Mouse (Mus musculus) lung, embryonic 15.5 days (tissue): ENCODE measurements around the gene Nabp2. TPM values are rescaled to one million over a fixed set of nuclear protein-coding genes. Genes with fewer than 3 reads are reported as not detected.

ENCODE experiments used
- ATAC-seq: fragments of 200-750 bp; cut with Nextera tagmentation; 2 replicates; pipeline ENCODE4 v1.8.0; 2017; ENCODE audit warnings: moderate number of reproducible peaks, borderline replicate concordance; ENCODE audit not compliant: low FRiP score, low TSS enrichment; ENCODE audit errors: extremely low read depth
- H3K27ac ChIP-seq: fragments of 300-500 bp; sonication (generic); 2 replicates; pipeline ENCODE4 v1.5.1; 2015; ENCODE audit warnings: moderate library complexity, mild to moderate bottlenecking, inconsistent platforms
- H3K27me3 ChIP-seq: fragments of 300-500 bp; sonication (generic); 2 replicates; pipeline ENCODE4 v1.6.1; 2015; ENCODE audit warnings: inconsistent platforms
- H3K36me3 ChIP-seq: fragments of 300-500 bp; sonication (generic); 2 replicates; pipeline ENCODE4 v1.6.1; 2015; ENCODE audit warnings: inconsistent platforms
- H3K4me1 ChIP-seq: fragments of 300-500 bp; sonication (generic); 2 replicates; pipeline ENCODE4 v1.6.1; 2015; ENCODE audit warnings: inconsistent platforms
- H3K4me2 ChIP-seq: fragments of 300-500 bp; sonication (generic); 2 replicates; pipeline ENCODE4 v1.6.1; 2015; ENCODE audit warnings: inconsistent platforms, mild to moderate bottlenecking, moderate library complexity
- H3K4me3 ChIP-seq: fragments of 300-500 bp; sonication (generic); 2 replicates; pipeline ENCODE4 v1.5.1; 2015; ENCODE audit warnings: mild to moderate bottlenecking, inconsistent platforms
- H3K9ac ChIP-seq: fragments of 300-500 bp; sonication (generic); 2 replicates; pipeline ENCODE4 v1.6.1; 2015; ENCODE audit warnings: inconsistent platforms
- H3K9me3 ChIP-seq: fragments of 300-500 bp; sonication (generic); 2 replicates; pipeline ENCODE4 v1.6.1; 2016; ENCODE audit warnings: inconsistent platforms
- WGBS: fragments of 180-500 bp; shearing (Covaris S2); methylation state at CpG from one replicate; pipeline ENCODE4 v1.1.7; 2015; 5-methylcytosine and 5-hydroxymethylcytosine counted together
- polyA plus RNA-seq: library from polyadenylated mRNA; unstranded; fragments of >200 nt; fragmentation: Nextera tagmentation; extraction: Ambion mirVana; gene quantifications from 2 replicates; pipeline ENCODE4 v1.2.1, GENCODE M21; 2015

The Nabp2 gene
- polyA plus RNA-seq, 1 experiment from 2014 or later, result 75.7 TPM

DNA sequence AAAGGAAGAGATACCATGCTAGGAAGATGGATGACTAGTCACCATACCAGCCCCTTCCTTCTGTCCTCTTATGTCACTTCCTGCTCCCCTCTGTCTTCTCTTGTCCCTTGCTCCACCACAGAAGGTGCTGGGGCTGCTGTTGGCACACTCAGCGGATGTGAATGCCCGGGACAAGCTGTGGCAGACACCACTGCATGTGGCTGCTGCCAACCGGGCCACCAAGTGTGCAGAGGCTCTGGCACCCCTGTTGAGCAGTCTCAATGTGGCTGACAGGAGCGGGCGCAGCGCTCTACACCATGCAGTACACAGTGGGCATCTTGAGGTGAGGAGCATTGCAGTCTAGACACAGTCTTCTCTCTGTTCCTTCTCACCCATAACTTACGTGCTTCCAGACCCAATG is 32.0 kb downstream of the Nabp2 start:
- Histone ChIP-seq H3K4me1 (peaks cover 14% of the 10 kb centered on the region), H3K27ac (no peak overlapping the region), H3K4me2 (no peak overlapping the region), H3K9me3 (no peaks in the 10 kb centered on the region), H3K36me3 (peaks cover 54% of the 10 kb centered on the region), H3K4me3 (no peak overlapping the region), H3K9ac (no peak overlapping the region), H3K27me3 (no peaks in the 10 kb centered on the region)
- ATAC-seq, result no peak
- 95% methylated on average over 7 of the region's 7 CpGs for WGBS

DNA sequence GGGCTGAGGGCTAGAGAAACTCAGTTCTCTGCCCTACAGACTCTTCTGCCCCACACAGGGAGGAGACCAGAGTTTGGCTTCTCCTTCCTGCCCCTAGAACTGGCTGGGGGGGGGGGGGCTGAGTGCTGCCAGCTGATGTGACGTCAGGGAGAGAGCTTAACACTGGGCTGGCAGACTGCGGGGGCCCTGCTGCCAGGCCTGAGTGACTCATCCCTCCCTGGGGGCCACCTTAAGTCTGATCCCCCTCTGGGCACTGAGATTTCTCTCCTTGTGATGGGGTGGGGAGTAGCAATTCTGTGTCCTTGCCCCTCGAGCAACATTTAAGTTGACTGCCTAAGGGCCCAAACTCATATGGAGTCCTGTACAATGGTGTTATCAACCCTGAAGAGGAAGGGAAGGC is 32.8 kb downstream of the Nabp2 start:
- 53% methylated on average over 3 of the region's 3 CpGs for WGBS
- Histone ChIP-seq H3K27ac (no peak overlapping the region), H3K4me1 (peaks cover 14% of the 10 kb centered on the region), H3K27me3 (no peaks in the 10 kb centered on the region), H3K9me3 (no peaks in the 10 kb centered on the region), H3K9ac (peak overlapping the region; percentile 99; the same call in 1 of the 2 replicates), H3K4me2 (peak overlapping the region; percentile 87), H3K36me3 (peaks cover 46% of the 10 kb centered on the region), H3K4me3 (peak overlapping the region; percentile 95)
- ATAC-seq, result no peak

DNA sequence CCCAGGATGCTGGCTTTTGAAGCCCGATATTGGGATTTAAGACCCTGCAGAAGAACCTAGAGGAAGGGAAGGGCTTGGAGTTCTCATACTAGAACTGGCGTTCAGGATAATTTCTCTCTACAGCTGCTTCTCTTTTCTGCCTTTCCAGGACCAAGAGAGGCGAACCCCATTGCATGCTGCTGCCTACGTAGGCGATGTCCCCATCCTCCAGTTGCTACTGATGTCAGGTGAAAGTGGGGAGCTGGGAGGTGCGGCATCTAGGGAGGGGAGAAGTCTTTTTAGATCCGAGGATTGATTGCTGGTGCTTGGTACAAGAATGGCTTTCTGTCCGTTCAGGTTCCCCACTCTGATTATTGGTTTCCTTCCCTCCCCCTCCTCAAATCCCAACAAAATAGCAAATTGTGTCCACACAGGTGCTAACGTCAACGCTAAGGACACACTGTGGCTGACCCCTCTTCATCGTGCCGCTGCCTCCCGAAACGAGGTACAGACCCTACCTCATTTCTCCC is 33.3 kb downstream of the Nabp2 start:
- WGBS, result 47% methylated on average over 14 of the region's 14 CpGs
- H3K27ac ChIP-seq, result peak overlapping the region; percentile 95; the same call in 1 of the 2 replicates
- peak overlapping the region; percentile 95 for H3K4me3 ChIP-seq
- peak overlapping the region; percentile 99 for H3K9ac ChIP-seq
- peaks cover 14% of the 10 kb centered on the region for H3K4me1 ChIP-seq
- H3K9me3 ChIP-seq, result no peaks in the 10 kb centered on the region
- H3K4me2 ChIP-seq, result peak overlapping the region; percentile 87
- no peak for ATAC-seq
- H3K36me3 ChIP-seq, result peaks cover 42% of the 10 kb centered on the region
- no peaks in the 10 kb centered on the region for H3K27me3 ChIP-seq

DNA sequence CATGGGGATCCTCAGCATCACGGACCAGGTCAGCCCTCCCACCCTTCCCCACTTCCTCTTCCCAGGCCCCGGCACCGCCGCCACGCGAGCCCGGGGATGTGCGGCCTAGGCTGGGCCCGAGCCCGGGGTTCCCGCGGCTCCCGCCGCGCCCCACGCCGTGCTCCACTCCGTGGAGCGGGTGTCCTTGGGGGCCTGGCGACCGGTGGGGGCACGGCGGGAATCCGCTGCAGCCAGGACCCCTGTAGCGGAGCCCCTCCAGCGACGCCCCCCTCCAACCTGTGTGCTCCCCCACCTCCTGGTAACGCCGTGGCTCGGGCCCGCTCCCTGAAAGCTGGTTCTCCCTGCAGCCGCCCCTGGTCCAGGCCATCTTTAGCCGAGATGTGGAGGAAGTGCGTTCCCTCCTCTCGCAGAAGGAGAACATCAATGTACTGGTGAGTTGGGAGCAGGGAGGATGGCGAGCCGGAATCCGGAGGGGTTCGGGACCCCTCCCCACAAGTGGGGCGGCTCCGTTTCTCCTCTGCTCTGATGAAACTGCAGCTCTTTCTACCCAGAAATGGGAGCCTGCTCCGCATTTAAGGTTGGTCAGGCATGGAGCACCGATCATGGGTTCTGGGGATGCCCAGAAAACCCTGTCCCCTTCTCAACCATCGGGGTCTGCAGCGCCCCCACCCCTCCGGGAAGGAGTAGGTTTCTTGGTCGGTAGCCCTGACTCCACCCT is 33.9 kb downstream of the Nabp2 start:
- Histone ChIP-seq H3K4me3 (peak overlapping the region; percentile 95), H3K27me3 (no peaks in the 10 kb centered on the region), H3K36me3 (peaks cover 36% of the 10 kb centered on the region), H3K27ac (peak overlapping the region; percentile 95), H3K9ac (peak overlapping the region; percentile 99), H3K9me3 (no peaks in the 10 kb centered on the region), H3K4me2 (peak overlapping the region; percentile 87), H3K4me1 (peaks cover 14% of the 10 kb centered on the region)
- peak; percentile 65 for ATAC-seq
- WGBS, result under 1% methylated on average over 47 of the region's 47 CpGs

DNA sequence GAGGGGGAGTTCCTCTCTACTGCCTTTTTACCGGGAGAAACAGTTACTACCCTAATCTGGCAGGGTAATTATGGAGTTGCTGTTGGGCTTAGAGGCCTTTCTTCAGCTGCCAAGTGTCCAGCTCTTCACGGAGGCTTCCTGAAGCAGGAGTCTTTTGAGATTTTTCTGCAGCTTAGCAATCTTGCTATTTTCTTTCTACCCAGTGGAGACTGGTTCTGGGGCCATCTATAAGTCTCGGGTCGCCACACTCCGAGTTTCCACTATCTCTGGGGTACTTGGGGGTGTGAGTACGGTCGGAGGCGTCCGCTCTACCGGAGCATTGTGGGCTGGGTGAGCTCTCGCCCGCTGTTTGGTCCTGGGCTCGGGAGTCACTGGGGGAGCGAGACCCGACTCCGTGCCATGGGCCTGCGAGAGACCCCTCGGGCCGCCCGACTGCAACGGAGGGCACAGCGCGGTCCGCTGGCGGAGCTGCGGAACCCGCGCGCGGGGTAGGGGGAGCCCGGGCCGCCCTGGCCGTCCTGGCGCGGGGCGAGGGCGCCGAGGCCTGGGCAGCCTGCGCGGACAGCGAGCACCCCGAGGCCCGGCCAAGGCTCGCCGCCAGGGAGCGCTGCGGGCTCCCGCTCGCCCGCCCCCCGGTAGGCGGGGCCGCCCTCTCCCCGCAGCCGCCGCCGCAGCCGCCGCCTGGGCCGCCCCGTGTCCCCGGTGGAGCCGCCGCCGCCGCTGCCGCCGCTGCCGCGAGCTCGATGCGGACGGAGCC is 34.7 kb downstream of the Nabp2 start, which contains the start of gene Ankrd52:
Gene Ankrd52 (plus strand): TSS at position 661 of the 757 bp plus-strand sequence.
- Histone ChIP-seq H3K4me1 (peaks cover 14% of the 10 kb centered on the region), H3K27ac (peak within 1 kb of the TSS; percentile 95), H3K9ac (peak within 1 kb of the TSS; percentile 99), H3K4me2 (peak within 1 kb of the TSS; percentile 87), H3K4me3 (peak within 1 kb of the TSS; percentile 95), H3K36me3 (peaks cover 28% of the 10 kb centered on the region), H3K9me3 (no peaks in the 10 kb centered on the region), H3K27me3 (no peaks in the 10 kb centered on the region)
- under 1% methylated on average over 44 of the region's 73 CpGs for WGBS
- peak; percentile 95 for ATAC-seq

DNA sequence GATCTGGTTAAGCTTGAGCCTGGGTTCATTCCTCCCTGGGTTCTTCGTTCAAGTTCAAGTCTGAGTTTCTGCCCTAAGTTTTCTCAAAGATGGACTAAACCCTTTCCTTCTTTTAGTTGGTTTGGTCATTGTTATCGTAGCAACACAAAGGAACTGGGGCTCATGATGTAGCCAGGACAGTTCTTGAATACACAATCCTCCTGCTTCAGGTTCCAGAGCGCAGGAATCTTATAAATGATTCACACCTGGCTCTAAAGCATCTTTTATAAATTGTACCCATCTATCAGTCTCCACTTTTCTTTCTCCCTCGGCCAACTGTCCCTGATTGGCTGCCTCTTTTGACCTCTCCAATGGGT is 35.2 kb downstream of the Nabp2 start:
- 46% methylated on average over 4 of the region's 4 CpGs for WGBS
- H3K36me3 ChIP-seq, result peaks cover 24% of the 10 kb centered on the region
- peak overlapping the region; percentile 87 for H3K4me2 ChIP-seq

DNA sequence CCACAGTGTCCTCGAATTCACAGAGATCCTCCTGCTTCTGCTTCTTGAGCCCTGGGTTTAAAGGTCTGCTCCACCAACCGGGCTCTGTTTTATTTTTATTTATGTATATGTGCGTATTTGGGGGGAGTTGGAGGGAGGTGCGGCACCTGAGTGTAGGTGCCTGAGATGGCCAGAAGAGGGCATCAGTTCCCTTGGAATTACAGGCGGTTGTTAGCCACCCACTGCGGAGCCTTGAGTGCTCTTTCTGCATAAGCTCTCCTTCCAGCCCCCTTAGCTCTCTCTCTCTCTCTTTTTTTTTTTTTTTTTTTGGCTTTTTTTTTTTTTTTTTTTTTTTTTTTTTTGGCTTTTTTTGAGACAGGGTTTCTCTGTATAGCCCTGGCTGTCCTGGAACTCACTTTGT is 36.9 kb downstream of the Nabp2 start:
- H3K4me3 ChIP-seq, result no peak overlapping the region
- peaks cover 8% of the 10 kb centered on the region; the same call in 1 of the 2 replicates for H3K36me3 ChIP-seq
- H3K27ac ChIP-seq, result no peak overlapping the region
- no peaks in the 10 kb centered on the region for H3K9me3 ChIP-seq
- WGBS, result 75% methylated on average over 6 of the region's 6 CpGs
- H3K4me2 ChIP-seq, result no peak overlapping the region
- ATAC-seq, result no peak
- no peaks in the 10 kb centered on the region for H3K27me3 ChIP-seq
- peaks cover 17% of the 10 kb centered on the region for H3K4me1 ChIP-seq
- H3K9ac ChIP-seq, result no peak overlapping the region

More for the DNA sequence above, 35.2 kb downstream of the Nabp2 start:
- no peaks in the 10 kb centered on the region for H3K27me3 ChIP-seq
- peak overlapping the region; percentile 99 for H3K9ac ChIP-seq
- H3K9me3 ChIP-seq, result no peaks in the 10 kb centered on the region
- H3K4me1 ChIP-seq, result peaks cover 14% of the 10 kb centered on the region
- no peak for ATAC-seq
- H3K27ac ChIP-seq, result peak overlapping the region; percentile 95
- H3K4me3 ChIP-seq, result peak overlapping the region; percentile 95

DNA sequence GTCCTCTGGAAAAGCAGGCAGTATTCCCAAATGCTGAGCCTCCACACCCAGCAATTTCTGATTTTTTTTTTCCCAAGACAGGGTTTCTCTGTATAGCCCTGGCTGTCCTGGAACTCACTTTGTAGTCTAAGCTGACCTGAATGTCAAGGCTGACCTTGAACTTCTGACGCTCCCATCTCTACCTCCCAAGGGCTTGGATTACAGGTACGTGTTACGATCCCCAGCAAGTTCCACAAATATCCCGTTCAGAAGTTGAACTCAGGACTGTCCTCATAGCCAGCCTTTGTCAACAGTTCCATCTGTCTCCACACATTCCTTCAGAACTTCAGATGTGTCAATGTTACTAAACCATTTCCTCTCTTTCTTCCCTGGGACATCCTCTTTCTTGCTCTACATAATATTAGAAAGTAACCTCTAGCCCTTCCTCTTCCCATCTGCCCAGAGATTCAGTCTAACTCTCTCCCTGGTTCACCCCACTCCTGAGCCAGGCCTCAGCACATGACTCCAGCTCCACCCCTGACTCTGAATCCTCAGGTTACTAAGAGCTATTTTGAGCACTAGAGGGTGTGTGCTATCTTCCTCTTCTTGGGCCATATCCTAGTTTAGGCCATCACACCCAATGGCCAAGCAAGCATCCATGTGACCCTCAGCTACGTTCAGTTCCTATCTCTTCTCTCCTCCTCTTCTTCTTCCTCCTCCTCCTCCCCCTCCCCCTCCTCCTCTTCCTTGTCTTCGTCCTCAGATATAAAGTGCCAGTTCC is 38.1 kb downstream of the Nabp2 start:
- 69% methylated on average over 6 of the region's 6 CpGs for WGBS
- Histone ChIP-seq H3K36me3 (no peaks in the 10 kb centered on the region), H3K4me1 (peaks cover 13% of the 10 kb centered on the region), H3K4me2 (no peak overlapping the region), H3K4me3 (no peak overlapping the region), H3K27me3 (no peaks in the 10 kb centered on the region), H3K9ac (no peak overlapping the region), H3K9me3 (no peaks in the 10 kb centered on the region), H3K27ac (no peak overlapping the region)
- no peak for ATAC-seq

DNA sequence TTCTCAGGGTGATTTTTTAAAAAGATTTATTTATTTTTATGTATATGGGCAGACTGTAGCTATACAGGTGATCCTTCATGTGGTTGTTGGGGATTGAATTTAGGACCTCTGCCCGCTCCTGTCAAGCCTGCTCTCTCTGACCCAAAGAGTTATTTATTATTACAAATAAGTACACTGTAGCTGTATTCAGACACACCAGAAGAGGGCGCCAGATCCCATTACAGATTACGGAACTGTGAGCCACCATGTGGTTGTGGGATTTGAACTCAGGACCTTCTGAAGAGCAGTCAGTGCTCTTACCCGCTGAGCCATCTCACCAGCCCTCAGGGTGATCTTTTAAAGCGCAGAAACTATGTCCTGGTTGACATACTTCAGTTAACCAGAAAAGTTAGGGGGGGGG is 39.1 kb downstream of the Nabp2 start:
- Histone ChIP-seq H3K27me3 (no peaks in the 10 kb centered on the region), H3K9ac (no peak overlapping the region), H3K4me2 (no peak overlapping the region), H3K36me3 (no peaks in the 10 kb centered on the region), H3K9me3 (no peaks in the 10 kb centered on the region), H3K4me1 (peaks cover 14% of the 10 kb centered on the region), H3K4me3 (no peak overlapping the region), H3K27ac (no peak overlapping the region)
- no peak for ATAC-seq
- 77% methylated on average over 5 of the region's 5 CpGs for WGBS

DNA sequence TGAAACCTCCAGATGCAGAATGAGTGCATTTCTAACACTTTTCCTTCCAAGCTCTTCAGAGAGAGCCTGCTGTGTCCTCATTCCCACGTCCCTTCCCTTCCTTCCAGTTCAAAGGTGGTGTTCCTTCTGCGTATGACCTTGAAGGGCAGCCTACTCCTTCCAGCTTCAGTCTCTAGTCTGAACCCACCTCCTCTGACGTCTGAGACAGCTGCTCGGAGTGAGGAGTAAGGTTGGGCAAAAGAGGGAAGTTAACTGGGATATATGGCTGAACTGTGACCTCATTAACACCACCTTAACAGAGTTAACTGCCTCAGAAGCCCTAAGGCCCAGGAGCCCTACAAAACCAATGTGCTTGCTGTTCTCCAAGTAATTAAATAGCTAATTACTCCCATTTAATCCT is 40.7 kb downstream of the Nabp2 start:
- Histone ChIP-seq H3K4me2 (no peak overlapping the region), H3K27me3 (no peaks in the 10 kb centered on the region), H3K9me3 (no peaks in the 10 kb centered on the region), H3K27ac (no peak overlapping the region), H3K9ac (no peak overlapping the region), H3K4me3 (no peak overlapping the region), H3K4me1 (peaks cover 14% of the 10 kb centered on the region), H3K36me3 (no peaks in the 10 kb centered on the region)
- ATAC-seq, result no peak
- 46% methylated on average over 4 of the region's 4 CpGs for WGBS

DNA sequence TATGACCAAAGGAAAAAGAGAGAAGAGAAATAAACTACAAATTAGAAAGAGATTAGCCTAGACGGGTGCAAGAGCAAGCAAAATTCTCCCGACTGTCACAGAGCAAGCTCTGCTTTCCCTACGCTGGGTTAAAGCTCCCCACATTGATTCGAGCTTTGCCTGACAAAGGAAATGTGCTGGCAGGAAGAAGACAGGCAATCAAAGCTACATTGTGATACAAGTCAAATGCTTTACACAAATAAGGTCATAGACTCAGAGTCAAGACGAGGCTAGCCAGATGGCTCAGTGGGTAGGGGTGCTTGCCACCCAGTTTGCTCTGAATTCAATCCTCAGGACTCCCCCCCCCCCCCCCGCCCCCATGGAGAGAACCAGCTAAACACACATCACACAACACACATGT is 41.3 kb downstream of the Nabp2 start:
- no peaks in the 10 kb centered on the region for H3K9me3 ChIP-seq
- H3K9ac ChIP-seq, result no peak overlapping the region
- H3K27ac ChIP-seq, result no peak overlapping the region
- no peaks in the 10 kb centered on the region for H3K27me3 ChIP-seq
- 58% methylated on average over 5 of the region's 6 CpGs for WGBS
- no peak overlapping the region for H3K4me3 ChIP-seq
- 0 out of 2 replicates have a peak, but pooled peaks cover 4% of the 10 kb centered on the region for H3K36me3 ChIP-seq
- H3K4me1 ChIP-seq, result peaks cover 14% of the 10 kb centered on the region
- ATAC-seq, result no peak
- H3K4me2 ChIP-seq, result 0 out of 2 replicates have a peak overlapping the region, but pooled peaks have one; percentile 84
